Mouse (Mus musculus): ENCODE data around the gene Mcf2l.

The Mcf2l gene

DNA sequence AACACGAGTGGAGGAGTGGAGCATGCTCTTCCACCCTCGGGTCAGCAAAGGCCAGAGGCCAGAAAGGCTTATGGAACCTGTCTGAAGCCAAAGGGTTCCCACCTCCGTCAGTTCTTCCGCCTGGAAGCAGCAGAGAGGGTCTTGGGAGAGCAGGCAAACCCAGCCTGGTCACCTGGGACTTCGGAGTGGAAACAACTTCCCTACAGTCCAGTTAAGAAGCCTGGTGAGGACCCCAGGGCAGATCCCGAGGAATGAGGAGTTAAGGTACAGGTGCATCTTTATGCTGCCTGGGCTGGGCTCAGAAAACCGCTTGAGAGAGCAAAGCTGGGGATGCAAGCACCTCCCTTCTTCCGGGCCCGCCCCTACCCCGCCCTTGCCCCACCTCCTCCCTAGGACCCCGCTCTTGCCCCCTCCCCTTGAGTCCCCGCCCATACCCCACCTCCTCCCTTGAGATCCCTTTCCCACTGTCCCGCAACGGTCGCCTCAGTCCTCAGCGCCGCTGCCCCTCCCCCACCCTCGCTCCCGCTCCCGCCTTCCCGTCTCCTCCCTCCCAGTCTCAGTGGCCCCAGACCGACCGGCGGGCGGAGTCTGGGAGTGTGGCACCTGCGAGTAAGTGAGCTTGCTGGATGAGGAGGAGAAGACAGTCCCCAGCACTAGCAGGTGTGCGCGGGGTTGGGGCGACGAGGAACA, at the start of gene Mcf2l:
Mcf2l (plus strand) TSS at position 450 of the 690 bp plus-strand sequence.
- DNase-seq (ENCODE audit: low spot score in 2 of 2) = no peak

DNA sequence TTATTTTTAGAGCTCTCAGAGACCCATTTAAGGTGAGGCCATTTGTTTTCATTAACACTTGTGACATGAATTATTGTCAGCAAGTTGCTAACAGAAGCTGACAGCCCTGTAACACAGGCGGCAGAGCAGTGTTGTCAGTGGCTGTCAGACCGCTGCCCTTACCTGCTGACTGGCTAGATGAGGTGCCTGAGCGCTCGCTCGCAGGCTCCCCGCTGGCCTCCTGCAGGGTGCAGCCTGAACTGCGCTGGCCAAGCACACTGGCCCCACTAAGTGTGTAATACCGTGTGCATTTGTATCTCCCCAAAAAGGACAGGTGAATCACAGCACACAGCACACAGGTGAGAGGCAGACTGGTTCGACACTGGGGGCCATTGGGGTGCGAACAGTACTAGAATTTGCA, 49.0 kb upstream of the Mcf2l start:
- no peak for DNase-seq (ENCODE audit: low spot score in 2 of 2)

DNA sequence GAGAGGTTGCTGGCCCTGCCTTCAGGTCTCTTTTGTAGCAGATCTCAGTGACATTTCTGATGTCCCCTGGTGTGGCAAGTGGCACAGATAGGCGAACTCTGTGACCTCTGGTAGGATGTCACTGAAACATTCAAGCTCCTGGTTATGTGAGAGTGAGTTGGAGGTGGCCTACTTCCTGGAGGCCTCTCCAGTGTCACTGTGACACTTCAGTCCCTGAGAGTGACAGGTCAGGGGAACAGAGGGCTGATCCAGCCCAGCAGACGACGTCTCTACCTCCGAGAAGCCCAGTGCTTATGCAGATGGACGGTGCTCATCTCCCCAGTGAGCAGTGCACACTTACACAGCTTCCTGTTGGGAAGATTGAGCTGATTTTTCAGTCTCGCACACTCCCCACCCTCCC, 48.4 kb upstream of the Mcf2l start:
- no peak for DNase-seq (ENCODE audit: low spot score in 2 of 2)

DNA sequence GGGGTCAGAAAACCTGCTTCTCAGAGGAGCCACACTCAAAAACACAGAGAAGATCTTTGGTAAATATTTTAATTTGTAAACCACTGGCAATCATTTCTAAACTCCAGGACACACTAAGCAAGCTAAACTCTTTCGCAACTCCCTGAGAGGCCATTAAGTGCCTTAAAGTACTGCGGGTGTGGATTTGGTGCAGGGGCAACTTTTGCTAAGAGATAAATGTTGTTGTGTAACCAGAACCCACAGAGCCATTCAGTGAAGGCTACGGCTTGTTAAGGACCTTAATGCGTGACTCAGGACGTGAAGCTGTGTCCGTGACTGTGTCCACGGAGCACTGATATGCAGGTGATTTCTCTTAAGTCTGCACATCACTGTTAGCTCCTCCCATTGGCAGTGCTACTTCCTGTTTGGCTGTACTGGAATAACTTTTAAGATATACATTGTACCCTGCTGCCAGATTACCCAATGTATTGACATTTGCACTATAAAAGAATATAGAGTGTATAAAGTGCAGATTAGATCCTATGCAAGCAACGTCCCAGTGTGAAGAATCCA, 47.8 kb upstream of the Mcf2l start:
- DNase-seq (ENCODE audit: low spot score in 2 of 2) = no peak

DNA sequence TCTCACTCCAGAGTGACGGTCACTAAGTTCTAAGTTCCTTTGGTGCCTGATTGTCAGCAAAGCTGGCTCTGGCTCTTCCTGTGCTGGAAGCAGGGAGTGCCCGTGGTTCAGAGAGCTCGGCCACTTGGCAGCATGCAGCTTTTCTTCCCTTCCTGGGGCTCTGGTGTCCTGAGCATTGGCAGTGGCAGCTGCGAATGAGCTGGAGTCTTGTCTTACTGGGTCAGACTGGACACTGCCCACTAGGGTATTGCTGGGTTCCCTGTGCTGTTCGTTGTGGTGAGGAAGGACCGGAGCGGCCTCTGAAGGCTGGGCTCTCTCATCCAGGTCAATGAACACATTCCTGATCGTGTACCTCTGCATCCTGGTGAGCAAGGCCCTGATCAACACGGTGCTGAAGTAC, 46.5 kb upstream of the Mcf2l start:
- no peak for DNase-seq (ENCODE audit: low spot score in 2 of 2)

DNA sequence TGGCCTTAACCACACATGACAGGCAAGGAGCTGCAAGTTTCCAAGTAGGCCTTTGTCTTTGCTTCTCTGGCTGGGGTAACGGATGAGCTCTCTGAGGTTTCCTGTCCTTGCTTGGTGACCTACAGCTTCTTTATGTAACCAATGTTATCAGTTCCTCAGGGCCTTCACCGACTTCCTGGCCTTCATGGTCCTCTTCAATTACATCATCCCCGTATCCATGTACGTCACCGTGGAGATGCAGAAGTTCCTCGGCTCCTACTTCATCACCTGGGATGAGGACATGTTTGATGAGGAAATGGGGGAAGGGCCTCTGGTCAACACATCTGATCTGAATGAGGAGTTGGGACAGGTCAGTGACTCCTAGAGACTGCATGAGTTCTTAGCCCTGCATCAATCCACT, 45.3 kb upstream of the Mcf2l start:
- no peak for DNase-seq (ENCODE audit: low spot score in 2 of 2)

DNA sequence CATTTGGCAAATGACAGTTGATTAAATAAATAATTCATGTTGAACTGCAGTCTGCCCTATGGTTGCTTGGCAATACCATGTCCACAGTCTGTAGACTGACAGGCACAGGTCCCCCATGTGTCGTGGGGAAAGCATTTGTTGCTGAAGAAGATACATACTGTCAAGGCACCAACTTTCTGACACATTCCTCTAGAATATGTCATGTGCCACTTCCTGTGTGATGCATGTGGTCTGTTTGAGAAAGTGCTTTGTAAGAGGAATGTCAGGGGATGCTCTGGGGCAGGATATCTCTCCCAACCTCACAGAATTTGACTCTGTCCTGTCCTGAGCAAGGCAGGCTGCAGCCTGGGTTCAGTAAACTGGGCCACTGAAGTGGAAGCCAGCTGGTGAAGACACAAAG, 44.2 kb upstream of the Mcf2l start:
- DNase-seq (ENCODE audit: low spot score in 2 of 2) = no peak

DNA sequence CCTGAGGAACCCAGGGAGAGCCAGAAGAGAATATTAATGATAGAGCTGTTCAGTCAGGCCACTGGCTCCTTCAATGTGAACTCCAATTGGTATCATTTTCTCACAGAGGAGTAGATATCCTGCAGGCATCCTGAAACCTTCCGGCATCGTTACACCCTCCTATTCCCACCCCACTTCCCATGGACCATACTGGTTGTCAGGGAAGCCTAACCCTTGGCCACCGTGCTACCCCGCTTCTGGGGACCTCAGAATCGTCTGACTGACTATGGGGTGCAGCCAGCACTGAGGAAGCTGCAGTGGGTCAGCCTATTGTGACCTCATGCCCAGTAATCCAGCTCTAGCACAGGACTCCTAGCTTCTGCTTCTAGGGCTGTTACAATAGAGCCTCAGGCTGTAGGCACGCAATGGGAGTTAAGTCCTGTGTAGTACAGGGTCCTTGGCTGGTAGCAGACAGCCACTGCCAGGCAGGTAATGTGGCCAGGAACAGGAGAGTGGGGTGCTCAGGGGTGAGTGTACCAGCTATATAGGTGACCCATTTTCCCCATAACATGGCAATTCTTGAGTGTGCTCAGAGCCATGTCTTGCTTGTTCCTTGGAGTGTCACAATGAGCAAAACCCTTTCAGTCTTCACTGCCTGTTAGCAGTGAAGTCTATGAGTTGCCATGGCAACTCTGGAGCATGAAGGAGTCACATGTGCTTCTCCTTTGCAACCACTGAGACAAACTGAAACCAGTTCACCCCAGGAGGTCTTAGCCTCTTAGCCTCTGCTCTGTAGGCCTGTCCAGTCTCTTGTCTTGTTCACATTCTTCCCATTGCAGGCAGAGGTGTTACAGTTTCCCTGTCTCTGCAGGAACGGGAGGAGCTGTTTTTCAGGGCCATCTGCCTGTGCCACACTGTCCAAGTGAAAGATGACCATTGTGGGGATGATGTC, 41.7 kb upstream of the Mcf2l start:
- no peak for DNase-seq (ENCODE audit: low spot score in 2 of 2)

DNA sequence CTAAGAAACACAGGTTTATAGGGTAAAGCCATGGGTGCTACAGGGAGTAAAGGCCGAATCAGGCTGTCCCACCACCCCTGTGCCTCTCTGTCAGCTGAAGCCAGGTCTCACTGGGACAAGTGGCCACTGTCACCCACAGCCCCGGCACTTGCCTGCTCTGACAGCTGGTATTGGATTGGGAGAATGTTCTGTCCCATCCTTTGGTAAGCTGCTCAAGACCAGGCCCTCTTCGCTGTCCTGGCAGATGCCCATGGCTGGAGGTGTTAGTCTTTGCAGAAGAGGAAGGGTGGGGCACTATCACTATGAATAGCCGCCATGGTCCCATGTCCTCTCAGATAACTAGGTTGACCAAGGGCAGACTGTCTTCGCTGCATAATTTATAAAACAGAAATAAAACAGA, 40.0 kb upstream of the Mcf2l start:
- no peak for DNase-seq (ENCODE audit: low spot score in 2 of 2)

DNA sequence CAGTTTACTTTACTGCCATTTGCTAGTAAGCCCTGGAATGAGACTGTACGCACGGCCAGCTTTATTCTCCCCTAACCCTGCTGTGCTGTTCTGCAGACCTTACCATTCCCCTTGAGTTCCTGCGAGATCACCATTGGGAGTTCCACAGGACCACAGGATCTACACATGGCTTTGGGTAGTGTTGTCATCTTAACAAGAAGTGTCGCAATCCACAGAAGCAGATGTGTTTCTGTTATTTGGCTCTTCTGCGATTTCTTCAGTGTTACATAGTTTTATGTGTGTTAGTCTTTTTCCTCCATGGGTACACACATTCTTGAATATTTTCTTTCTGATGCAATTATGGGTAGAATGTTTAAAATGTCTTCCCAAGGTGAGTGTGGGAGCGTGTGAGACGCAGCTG, 32.8 kb upstream of the Mcf2l start:
- DNase-seq (ENCODE audit: low spot score in 2 of 2) = no peak

DNA sequence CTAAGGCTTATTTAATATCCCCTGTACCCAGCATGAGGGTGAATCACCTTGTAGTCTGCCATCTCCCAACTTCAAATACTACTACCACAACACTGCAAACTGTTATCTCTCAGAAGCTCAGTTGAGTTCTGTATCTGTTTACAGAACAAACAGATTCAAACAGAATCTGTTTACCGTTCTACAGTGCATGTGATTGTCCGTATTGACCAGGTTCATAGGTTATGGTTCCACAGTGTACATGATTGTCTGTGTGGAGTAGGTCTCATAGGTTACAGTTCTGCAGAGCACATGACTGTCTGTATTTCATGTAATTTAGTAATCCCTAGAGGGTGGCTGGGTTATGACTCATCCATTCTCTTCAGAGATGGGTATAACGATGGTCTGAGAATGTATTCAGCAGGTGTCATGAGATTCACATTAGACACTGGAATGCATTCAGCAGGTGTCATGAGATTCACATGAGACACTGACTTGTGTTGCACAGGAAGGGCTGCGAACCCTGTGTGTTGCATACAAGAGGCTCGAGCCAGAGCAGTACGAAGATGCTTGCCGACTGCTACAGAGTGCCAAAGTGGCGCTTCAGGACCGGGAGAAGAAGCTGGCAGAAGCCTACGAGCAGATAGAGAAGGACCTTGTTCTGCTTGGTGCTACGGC, 31.1 kb upstream of the Mcf2l start:
- DNase-seq (ENCODE audit: low spot score in 2 of 2) = no peak

DNA sequence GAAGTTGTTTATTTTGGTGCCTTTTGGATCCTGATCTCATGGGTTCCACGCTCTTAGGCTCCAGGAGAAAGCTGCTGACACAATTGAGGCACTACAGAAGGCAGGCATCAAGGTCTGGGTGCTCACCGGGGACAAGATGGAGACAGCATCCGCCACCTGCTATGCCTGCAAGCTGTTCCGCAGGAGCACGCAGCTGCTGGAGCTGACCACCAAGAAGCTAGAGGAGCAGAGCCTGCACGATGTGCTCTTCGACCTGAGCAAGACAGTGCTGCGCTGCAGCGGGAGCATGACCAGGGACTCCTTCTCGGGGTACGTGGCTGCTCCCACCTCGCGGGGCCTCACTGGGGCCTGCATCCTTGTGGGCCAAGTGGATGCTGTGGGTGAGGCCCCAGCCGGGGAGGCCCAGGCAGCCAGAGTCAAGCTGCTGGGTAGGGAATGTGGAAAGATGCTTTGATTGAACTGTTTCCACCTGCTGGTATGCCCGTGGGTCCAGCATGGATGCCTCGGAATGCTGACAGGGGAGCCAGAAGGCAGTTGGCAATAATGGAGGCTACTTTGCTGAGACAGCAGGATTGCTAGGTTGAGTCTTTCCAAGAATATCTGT, 29.2 kb upstream of the Mcf2l start:
- DNase-seq (ENCODE audit: low spot score in 2 of 2) = no peak

DNA sequence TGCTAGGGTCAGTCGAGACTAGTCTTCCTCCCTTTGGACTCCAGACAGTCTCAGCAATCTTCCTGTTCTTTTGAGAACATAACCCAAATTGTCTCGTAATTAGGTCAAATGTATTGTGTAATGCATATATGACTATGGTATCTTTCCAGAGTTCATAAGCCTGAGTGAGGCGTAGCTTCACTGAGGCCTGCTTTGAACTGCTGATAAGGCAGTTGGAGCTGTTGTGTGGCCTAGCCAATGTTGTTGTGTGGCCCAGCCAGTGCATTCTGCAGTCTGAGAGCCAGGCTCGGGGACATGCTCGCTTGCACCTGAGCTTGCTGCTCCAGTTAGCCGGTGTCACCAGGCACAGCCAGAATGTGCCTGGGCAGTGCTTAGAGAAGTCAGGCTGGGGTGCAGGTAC, 27.2 kb upstream of the Mcf2l start:
- DNase-seq (ENCODE audit: low spot score in 2 of 2) = no peak

DNA sequence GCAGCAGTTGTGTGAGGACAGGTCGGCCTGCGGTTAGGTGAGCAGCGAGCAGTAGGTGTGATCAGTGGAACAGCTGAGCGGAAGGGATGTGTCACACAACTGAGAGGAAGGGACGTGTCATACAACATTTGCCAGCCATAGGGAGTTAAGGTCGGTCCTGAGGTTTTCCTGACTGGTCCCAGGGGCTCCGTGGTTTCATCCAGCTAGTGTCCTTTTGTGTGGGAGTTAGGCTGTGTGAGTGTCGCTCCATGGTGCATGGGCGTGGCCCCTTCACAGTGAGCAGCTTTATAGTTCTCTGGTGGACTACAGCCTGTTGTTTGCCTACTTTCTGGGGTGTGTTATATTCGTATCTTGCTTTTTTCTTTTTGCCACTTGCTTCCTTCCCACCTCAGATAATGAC, 22.4 kb upstream of the Mcf2l start:
- no peak for DNase-seq (ENCODE audit: low spot score in 2 of 2)

DNA sequence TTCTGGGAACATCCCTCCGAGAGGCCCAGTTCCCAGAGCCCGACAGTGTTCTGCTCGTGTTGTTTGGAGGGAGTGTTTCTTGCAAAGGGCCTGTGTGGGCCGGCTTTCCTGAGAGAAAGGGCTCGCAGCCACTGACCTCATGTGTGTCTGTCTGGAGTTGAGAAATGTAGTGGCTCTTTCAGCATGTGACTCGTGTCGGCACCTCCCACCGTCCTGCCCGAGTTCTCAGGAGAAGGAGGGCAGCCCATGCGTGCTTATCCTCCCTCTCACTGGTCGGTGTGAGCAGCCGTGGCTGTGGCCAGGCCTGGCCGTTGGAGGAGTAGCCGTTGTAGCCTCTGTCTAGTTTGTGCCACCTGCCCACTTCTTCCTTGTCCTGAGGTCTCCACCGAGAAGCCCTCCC, 17.6 kb upstream of the Mcf2l start:
- no peak for DNase-seq (ENCODE audit: low spot score in 2 of 2)

DNA sequence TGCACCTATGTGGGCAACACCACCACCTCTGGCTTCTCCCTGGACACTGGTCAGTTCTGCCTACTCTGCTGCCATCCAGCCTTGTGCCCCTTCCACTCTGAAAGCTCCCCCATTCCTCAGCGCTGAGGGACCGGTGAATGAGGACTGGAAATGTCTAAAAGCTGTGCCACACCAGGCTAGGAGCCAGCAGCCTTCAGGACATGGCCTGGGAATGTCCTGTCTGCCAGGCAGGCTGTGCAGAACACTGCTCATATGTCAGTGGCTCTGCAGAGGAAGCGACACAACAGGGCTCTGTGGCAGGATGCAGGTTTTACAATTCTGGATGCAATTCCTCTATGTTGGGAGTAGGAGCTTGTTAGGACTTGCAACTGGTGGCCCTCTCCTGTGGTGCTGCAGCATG, 10.5 kb upstream of the Mcf2l start:
- no peak for DNase-seq (ENCODE audit: low spot score in 2 of 2)

DNA sequence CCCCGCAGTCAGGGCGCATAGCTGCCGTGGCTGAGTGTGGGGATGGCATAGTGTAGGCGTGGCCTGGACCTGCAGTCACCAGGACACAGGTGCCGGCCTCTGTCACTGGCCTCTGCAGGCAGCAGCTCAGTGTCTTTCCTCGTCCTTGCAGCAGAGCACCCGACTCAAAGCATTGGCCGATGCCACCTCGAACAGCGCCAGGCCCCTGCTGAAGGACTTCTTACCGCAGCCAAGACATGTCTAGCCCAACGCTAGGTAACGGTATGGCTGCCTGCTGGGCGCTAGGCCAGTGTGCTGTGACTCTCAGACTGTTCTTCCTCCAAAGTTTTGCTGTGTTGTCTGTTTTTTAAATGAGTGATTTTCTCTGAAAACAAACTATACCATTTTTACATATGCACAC, 10.0 kb upstream of the Mcf2l start:
- DNase-seq (ENCODE audit: low spot score in 2 of 2) = no peak

DNA sequence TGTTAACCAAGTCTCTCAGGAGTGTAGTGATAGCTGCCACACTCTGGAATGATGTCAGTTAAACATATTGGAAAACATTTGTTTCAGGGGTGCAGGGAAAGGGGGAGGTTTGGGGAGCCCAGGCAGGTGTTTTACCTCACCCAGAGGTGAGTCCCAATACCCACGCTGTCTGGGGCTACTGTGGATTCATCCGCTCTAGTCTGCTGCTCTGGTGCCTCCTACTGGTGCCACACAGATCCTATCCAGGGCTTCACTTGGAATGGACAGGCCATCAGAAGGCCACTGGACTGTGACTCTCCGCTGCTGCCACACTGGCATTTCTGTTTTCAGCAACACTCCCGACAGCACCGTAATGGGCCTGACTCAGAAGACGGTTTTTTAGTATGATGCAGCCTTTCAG, 7.8 kb upstream of the Mcf2l start:
- DNase-seq (ENCODE audit: low spot score in 2 of 2) = no peak

DNA sequence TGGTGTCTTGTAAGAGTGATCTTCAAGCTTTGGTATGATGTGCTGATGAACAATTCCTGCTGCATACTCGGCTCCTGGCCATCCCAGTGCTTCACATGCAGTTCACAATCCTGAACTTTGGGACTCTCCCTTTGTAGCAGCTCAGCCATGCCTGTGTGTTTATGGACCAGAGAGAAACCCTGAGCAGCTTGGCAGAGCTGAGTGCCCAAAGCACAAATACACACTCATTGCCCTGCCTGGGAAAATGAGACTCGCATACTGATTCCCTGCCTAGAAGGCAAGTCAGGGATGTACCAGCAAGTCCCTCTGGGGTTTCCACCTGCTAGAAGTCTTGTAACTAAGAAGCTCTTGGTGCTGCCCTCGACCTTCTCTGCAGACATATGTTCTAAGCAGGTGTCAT, 3.9 kb upstream of the Mcf2l start:
- DNase-seq (ENCODE audit: low spot score in 2 of 2) = no peak

DNA sequence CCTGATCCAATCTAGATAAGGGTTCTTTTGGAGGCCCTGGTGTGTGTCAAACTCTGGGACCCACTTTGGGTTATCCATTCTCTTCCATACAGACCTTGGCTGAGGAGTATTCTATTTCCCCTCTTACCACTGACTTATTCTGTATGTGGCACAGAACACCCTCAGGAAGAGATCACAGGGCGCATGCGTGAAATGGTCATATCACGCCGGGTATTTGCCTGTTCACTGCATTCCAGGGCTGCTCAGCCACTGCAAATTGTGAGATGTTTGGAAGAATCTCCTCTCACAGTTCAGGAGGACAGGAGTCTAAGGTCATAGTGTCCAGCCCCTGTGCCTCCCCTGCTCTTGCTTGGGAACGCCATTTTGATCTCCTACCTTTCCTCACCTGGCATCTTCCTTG, 3.0 kb upstream of the Mcf2l start:
- DNase-seq (ENCODE audit: low spot score in 2 of 2) = no peak

DNA sequence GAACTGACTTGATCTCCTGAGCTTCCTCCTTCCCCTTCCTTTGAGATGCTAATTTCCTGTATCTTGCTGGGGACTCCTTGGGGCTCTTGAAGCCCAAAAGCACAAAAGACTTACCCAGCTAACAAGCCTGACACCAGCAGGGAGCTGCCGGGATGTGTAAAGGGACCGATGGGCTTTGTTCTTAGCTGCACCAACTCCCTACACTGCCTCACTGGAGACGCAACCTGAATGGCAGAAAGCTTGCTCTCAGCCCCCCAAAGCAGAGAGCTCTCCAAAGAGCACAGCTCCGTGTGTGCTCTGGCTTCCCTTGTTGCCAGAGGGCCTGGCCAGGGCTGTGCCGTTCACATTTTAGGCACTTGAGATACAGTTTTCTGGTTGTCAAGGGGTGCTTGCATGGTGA, 2.1 kb upstream of the Mcf2l start:
- no peak for DNase-seq (ENCODE audit: low spot score in 2 of 2)

DNA sequence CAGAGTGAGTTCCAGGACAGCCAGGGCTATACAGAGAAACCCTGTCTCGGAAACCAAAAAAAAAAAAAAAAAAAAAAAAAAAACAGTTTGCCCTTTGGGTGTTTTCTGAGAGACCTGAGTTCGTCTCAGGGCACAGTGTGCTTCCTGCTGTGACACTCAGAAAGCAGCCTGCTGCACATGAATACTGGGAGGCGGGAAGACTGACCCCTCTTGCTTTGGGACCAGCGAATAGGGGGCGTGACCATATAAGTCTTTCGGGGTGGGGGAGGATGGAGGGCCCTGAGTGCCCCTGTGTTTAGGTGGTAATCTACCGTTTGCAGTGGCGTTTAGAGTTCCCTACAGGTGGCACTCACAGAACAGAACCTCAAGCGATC, 636 bp upstream of the Mcf2l start:
- DNase-seq (ENCODE audit: low spot score in 2 of 2) = no peak
